21 mouse cellular contexts compared by ENCODE assay signal in the genomic region with DNA sequence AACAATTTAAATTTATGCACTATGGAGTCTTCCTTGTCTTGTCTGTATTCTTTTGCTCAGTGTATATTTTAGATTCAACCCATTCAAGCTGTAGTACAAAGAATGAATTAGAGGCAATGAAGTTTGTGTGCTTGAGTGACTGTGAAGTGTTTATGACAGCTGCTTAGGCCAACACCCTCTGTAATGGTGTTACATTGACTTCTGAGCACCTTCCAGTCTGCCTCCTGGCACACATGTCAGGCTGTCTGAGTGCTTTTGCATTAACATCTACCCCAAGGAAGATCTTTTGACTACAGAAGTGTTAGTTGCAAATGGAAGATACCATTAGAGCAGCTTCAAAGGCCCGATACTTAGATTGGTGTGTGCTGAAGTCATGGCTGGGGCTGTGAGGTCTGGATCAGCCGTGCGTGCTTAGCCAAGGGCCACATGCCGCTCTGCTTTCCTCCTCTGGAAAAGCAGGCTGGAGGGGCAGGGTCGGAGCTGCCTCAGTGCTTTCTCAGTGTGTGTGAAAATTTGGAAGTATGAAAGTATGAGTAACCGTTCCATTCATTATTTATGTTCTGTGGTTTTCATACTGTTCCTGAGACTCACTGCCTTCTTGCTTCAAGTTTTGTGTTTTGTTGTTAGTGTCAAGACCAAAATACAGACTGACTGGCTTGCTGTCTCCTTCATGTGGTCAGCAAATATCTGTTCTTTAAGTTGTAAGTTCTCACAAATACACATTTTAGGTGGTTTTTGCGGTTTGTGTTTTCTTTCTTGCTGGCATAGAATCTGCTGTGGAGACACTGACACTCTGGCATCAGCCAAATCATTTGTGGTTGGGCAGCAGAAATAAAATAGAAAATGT. TPM values are rescaled to one million over a fixed set of nuclear protein-coding genes. Genes with fewer than 3 reads are reported as not detected.
DNase-seq lines count a peak whose midpoint lies in the region; ATAC-seq and TF ChIP-seq lines count a peak whose summit lies in the region.
"Had no signal": no experiment of that assay in that cellular context is flagged by ENCODE, and none has a peak within 500 bp of the region (broad histone marks: within the 10 kb centered on the region; RNA-seq: fewer than 3 reads in every experiment).

No protein-coding gene starts in this region.

- H3K36me3 ChIP-seq in heart, embryonic 11.5 days (ENCODE audit: control insufficient read depth, insufficient read depth, low read length): no peaks in the 10 kb centered on the region
- no peaks in the 10 kb centered on the region for H3K36me3 ChIP-seq in C2C12 (ENCODE audit: control insufficient read depth, insufficient read depth)
- no peaks in the 10 kb centered on the region for H3K36me3 ChIP-seq in embryonic facial prominence, embryonic 15.5 days
- H3K36me3 ChIP-seq: limb, embryonic 13.5 days; liver, embryonic 13.5 days; midbrain, embryonic 12.5 days; neural tube, embryonic 13.5 days; stomach, embryonic 15.5 days had no signal

- H3K4me2 ChIP-seq in heart, embryonic 11.5 days: no peak overlapping the region
- no peak overlapping the region for H3K4me2 ChIP-seq in embryonic facial prominence, embryonic 15.5 days (replicated peaks)
- H3K4me2 ChIP-seq: limb, embryonic 13.5 days; liver, embryonic 13.5 days; midbrain, embryonic 12.5 days; neural tube, embryonic 13.5 days; stomach, embryonic 15.5 days had no signal

- H3K9me3 ChIP-seq in heart, embryonic 11.5 days (replicated peaks; ENCODE audit: control insufficient read depth, low read length): no peaks in the 10 kb centered on the region
- H3K9me3 ChIP-seq in embryonic facial prominence, embryonic 15.5 days (replicated peaks): no peaks in the 10 kb centered on the region
- H3K9me3 ChIP-seq: limb, embryonic 13.5 days; liver, embryonic 13.5 days; midbrain, embryonic 12.5 days; neural tube, embryonic 13.5 days; stomach, embryonic 15.5 days had no signal

- H3ac ChIP-seq in C2C12 (ENCODE audit: control insufficient read depth, insufficient read length, low read depth): no peak overlapping the region

- no peak for ATAC-seq in heart, embryonic 11.5 days (replicated peaks; ENCODE audit: insufficient number of reproducible peaks, low FRiP score, low TSS enrichment)
- no peak; the same call in 1 of the 2 replicates for ATAC-seq in embryonic facial prominence, embryonic 15.5 days (ENCODE audit: insufficient number of reproducible peaks, low FRiP score, low TSS enrichment, low read depth)
- ATAC-seq: hindbrain, postnatal 0 days; intestine, postnatal 0 days had no signal

- no peak for TF ChIP-seq CTCF in C2C12 (IDR thresholded peaks at IDR 0.05; ENCODE audit: control insufficient read depth, insufficient read depth, insufficient read length)

- intact Hi-C loops in heart, postnatal 10 days (cut with DNase I): loop anchor here (2.0 to 10.0 kb wide), 5 partner anchors 85 to 791 kb away; no protein-coding TSS in a partner anchor

- no peak overlapping the region for H3K27ac ChIP-seq in heart, embryonic 11.5 days (ENCODE audit: low read depth, low read length)
- peak overlapping the region; percentile 22; the same call in 1 of the 2 replicates for H3K27ac ChIP-seq in embryonic facial prominence, embryonic 15.5 days (replicated peaks)
- H3K27ac ChIP-seq: gastrocnemius, adult 2 months; hindbrain, postnatal 0 days; kidney, postnatal 0 days; limb, embryonic 13.5 days; liver, embryonic 13.5 days; midbrain, embryonic 12.5 days; neural tube, embryonic 13.5 days; stomach, embryonic 15.5 days had no signal

- DNase-seq in heart, postnatal 10 days: no peak
- DNase-seq in retina, embryonic 14.5 days (ENCODE audit: low spot score): peak; percentile 11
- DNase-seq in adipocyte (ENCODE audit: low spot score): no peak
- no peak for DNase-seq in ovary, postnatal 36 days (ENCODE audit: low spot score)
- DNase-seq: adrenal gland, postnatal 25 days; cerebellum, adult 2 months; gastrocnemius, adult 2 months; liver, embryonic 13.5 days; right cerebral cortex, postnatal 25 days; thymus, adult 18-20 months; thymus, postnatal 4 days had no signal

- H3K9ac ChIP-seq in heart, embryonic 11.5 days (ENCODE audit: low read depth, low read length): 0 out of 2 replicates have a peak overlapping the region, but pooled peaks have one; percentile 34
- H3K9ac ChIP-seq in embryonic facial prominence, embryonic 15.5 days: no peak overlapping the region
- H3K9ac ChIP-seq: limb, embryonic 13.5 days; liver, embryonic 13.5 days; midbrain, embryonic 12.5 days; neural tube, embryonic 13.5 days; stomach, embryonic 15.5 days had no signal

- no peaks in the 10 kb centered on the region for H3K27me3 ChIP-seq in heart, embryonic 11.5 days (ENCODE audit: control insufficient read depth, insufficient read depth, low read length)
- no peaks in the 10 kb centered on the region for H3K27me3 ChIP-seq in C2C12 (ENCODE audit: control insufficient read depth, insufficient read depth, insufficient read length)
- H3K27me3 ChIP-seq in embryonic facial prominence, embryonic 15.5 days: no peaks in the 10 kb centered on the region
- H3K27me3 ChIP-seq: limb, embryonic 13.5 days; liver, embryonic 13.5 days; midbrain, embryonic 12.5 days; neural tube, embryonic 13.5 days; stomach, embryonic 15.5 days had no signal

- H3K79me3 ChIP-seq in C2C12 (ENCODE audit: low read depth): no peaks in the 10 kb centered on the region

- no peaks in the 10 kb centered on the region for H3K4me1 ChIP-seq in heart, embryonic 11.5 days (ENCODE audit: control insufficient read depth, insufficient read depth, low read length)
- H3K4me1 ChIP-seq in embryonic facial prominence, embryonic 15.5 days: 0 out of 2 replicates have a peak, but pooled peaks cover 3% of the 10 kb centered on the region
- H3K4me1 ChIP-seq: liver, embryonic 13.5 days; midbrain, embryonic 12.5 days; neural tube, embryonic 13.5 days; stomach, embryonic 15.5 days had no signal

- no peaks in the 10 kb centered on the region for H3K79me2 ChIP-seq in C2C12 (ENCODE audit: control insufficient read depth, insufficient read depth)

- no peak overlapping the region for H3K4me3 ChIP-seq in heart, embryonic 11.5 days (ENCODE audit: low read depth, low read length)
- no peak overlapping the region for H3K4me3 ChIP-seq in C2C12 (ENCODE audit: insufficient read depth, poor library complexity, severe bottlenecking)
- no peak overlapping the region for H3K4me3 ChIP-seq in embryonic facial prominence, embryonic 15.5 days (replicated peaks)
- H3K4me3 ChIP-seq: gastrocnemius, adult 2 months; limb, embryonic 13.5 days; liver, embryonic 13.5 days; midbrain, embryonic 12.5 days; neural tube, embryonic 13.5 days; stomach, embryonic 15.5 days had no signal

- 70% methylated on average over 7 of the region's 7 CpGs for WGBS in heart, embryonic 11.5 days (ENCODE audit: insufficient replicate concordance)
- 67% methylated on average over 7 of the region's 7 CpGs for WGBS in embryonic facial prominence, embryonic 15.5 days

TF ChIP-seq in C2C12, 6 proteins besides CTCF, POLR2A, EP300 and RAD21:
- no peak for TF ChIP-seq MYOG (IDR thresholded peaks at IDR 0.05; ENCODE audit: control insufficient read depth, extremely low read depth, insufficient read length)
- peak; percentile 18 for TF ChIP-seq CEBPB (IDR thresholded peaks at IDR 0.05; ENCODE audit: low read depth)
- no peak for TF ChIP-seq MYOD1 (IDR thresholded peaks at IDR 0.05; ENCODE audit: control insufficient read depth, insufficient read length, low read depth)
- peak; percentile 2 for TF ChIP-seq USF1 (IDR thresholded peaks at IDR 0.05; ENCODE audit: low read depth)

RNA-seq across cellular contexts. Expression of gene Bcas3, which starts 31.2 kb away (rescaled TPM):
- polyA plus RNA-seq in heart, embryonic 11.5 days (2014; fragmentation: Nextera tagmentation; extraction: Ambion mirVana): 22.1 and 22.8 TPM in 2 replicates
- total RNA-seq in heart, postnatal 10 days (2021): 10 to 100 TPM; 31.9 to 34.6 TPM
- polyA plus RNA-seq in C2C12 (2012; fragmentation: generic; extraction: Trizol): 11.1 TPM
- polyA plus RNA-seq in embryonic facial prominence, embryonic 15.5 days (2015; fragmentation: Nextera tagmentation; extraction: Ambion mirVana): 27.0 and 32.7 TPM in 2 replicates
